Mouse (Mus musculus): ENCODE results near the gene Crim1.

- TF ChIP-seq MYOG (IDR thresholded peaks at IDR 0.05; ENCODE audit: control insufficient read depth, extremely low read depth, insufficient read length) (no peak), CTCF (IDR thresholded peaks at IDR 0.05; ENCODE audit: control insufficient read depth, insufficient read depth, insufficient read length) (no peak), CEBPB (IDR thresholded peaks at IDR 0.05; ENCODE audit: low read depth) (no peak), USF1 (IDR thresholded peaks at IDR 0.05; ENCODE audit: low read depth) (no peak), FOSL1 (IDR thresholded peaks at IDR 0.05; ENCODE audit: insufficient read depth, low read length, poor library complexity, severe bottlenecking) (no peak), MAX (IDR thresholded peaks at IDR 0.05) (no peak), MYOD1 (IDR thresholded peaks at IDR 0.05; ENCODE audit: control insufficient read depth, insufficient read length, low read depth) (no peak)
These were observed 3.4 kb downstream of the Crim1 start for GRCm38 (mm10) chr17:78203478-78203877.

All from C2C12 (cell line).